Mouse (Mus musculus) kidney, adult 2 months (tissue): ENCODE measurements around the gene Bet1l. TPM values are rescaled to one million over a fixed set of nuclear protein-coding genes. Genes with fewer than 3 reads are reported as not detected.

Experiments used
- DNase-seq: peaks from one replicate; pipeline ENCODE4 v3.0.0; 2021
- H3K27ac ChIP-seq: fragments of 200-500 bp; 2 replicates; pipeline ENCODE4 v1.5.1; 2012; ENCODE audit warnings: low read depth, low read length, control low read depth, inconsistent platforms; ENCODE audit not compliant: insufficient read depth
- H3K27me3 ChIP-seq: fragments of 200-500 bp; replicated peaks from 2 replicates; pipeline ENCODE4 v1.6.1; 2012; ENCODE audit warnings: mild to moderate bottlenecking, moderate library complexity, low read length, inconsistent platforms; ENCODE audit not compliant: control insufficient read depth, insufficient read depth
- H3K36me3 ChIP-seq: fragments of 200-500 bp; 2 replicates; pipeline ENCODE4 v1.6.1; 2012; ENCODE audit warnings: mild to moderate bottlenecking, moderate library complexity, low read length, inconsistent platforms; ENCODE audit not compliant: control insufficient read depth, insufficient read depth
- H3K4me1 ChIP-seq: fragments of 200-500 bp; 2 replicates; pipeline ENCODE4 v1.6.1; 2011; ENCODE audit warnings: low read length; ENCODE audit not compliant: control insufficient read depth, insufficient read depth
- H3K4me3 ChIP-seq: fragments of 200-500 bp; 2 replicates; pipeline ENCODE4 v1.5.1; 2011; ENCODE audit warnings: mild to moderate bottlenecking, low read depth, low read length, control low read depth; ENCODE audit not compliant: insufficient read depth
- CTCF ChIP-seq: fragments of 200-500 bp; conservative IDR thresholded peaks from 2 replicates; pipeline ENCODE4 v1.5.1; 2011; ENCODE audit warnings: low read depth, mild to moderate bottlenecking, control low read depth, low read length, moderate library complexity, mixed read lengths; ENCODE audit not compliant: insufficient read depth, insufficient read length
- POLR2A ChIP-seq: fragments of 200-500 bp; IDR thresholded peaks from one replicate; pipeline ENCODE4 v1.6.1; 2011; ENCODE audit warnings: low read depth, low read length, control low read depth
- WGBS: fragments of 180-500 bp; shearing (Covaris S2); methylation state at CpG from one replicate; pipeline ENCODE4 v1.1.7; 2018; 5-methylcytosine and 5-hydroxymethylcytosine counted together
- polyA plus RNA-seq: library from polyadenylated mRNA; depleted of rRNA; stranded (reverse); fragments of >200 nt; gene quantifications from 2 replicates; pipeline ENCODE4 v1.2.3, GENCODE M21; 2012

Gene Bet1l
- polyA plus RNA-seq, 1 experiment = 26.3 TPM

- H3K4me1 ChIP-seq = peaks cover 5% of the 10 kb centered on the region; the same call in 1 of the 2 replicates
- TF ChIP-seq POLR2A (no peak), CTCF (no peak)
- WGBS = 90% methylated on average over 4 of the region's 4 CpGs
- no peaks in the 10 kb centered on the region for H3K27me3 ChIP-seq
- H3K36me3 ChIP-seq = no peaks in the 10 kb centered on the region
- H3K27ac ChIP-seq = no peak overlapping the region
- no peak for DNase-seq
- H3K4me3 ChIP-seq = no peak overlapping the region
Measured at GRCm38 (mm10) chr7:140851916-140852315, 5.5 kb downstream of the Bet1l start.

- Histone ChIP-seq H3K4me1 (no peaks in the 10 kb centered on the region; the same call in 1 of the 2 replicates), H3K27ac (no peak overlapping the region), H3K36me3 (no peaks in the 10 kb centered on the region), H3K4me3 (no peak overlapping the region), H3K27me3 (no peaks in the 10 kb centered on the region)
- TF ChIP-seq CTCF (no peak), POLR2A (no peak)
- DNase-seq = no peak
- 93% methylated on average over 10 of the region's 10 CpGs for WGBS
Measured at GRCm38 (mm10) chr7:140848591-140848990, 8.8 kb downstream of the Bet1l start.

GRCm38 (mm10) chr7:140847755-140848580 lies 9.4 kb downstream of the Bet1l start, which contains the start of gene Odf3:
Gene Odf3 (plus strand): TSS chr7:140847805.
- H3K36me3 ChIP-seq = no peaks in the 10 kb centered on the region
- WGBS = 56% methylated on average over 11 of the region's 11 CpGs
- H3K4me3 ChIP-seq = no peak within 1 kb of the TSS
- TF ChIP-seq POLR2A (no peak), CTCF (no peak)
- H3K27ac ChIP-seq = no peak within 1 kb of the TSS
- no peaks in the 10 kb centered on the region for H3K4me1 ChIP-seq
- no peaks in the 10 kb centered on the region for H3K27me3 ChIP-seq
- DNase-seq = peak; percentile 78

- no peak overlapping the region for H3K4me3 ChIP-seq
- WGBS = 84% methylated on average over 10 of the region's 10 CpGs
- H3K36me3 ChIP-seq = no peaks in the 10 kb centered on the region
- H3K27me3 ChIP-seq = no peaks in the 10 kb centered on the region
- DNase-seq = no peak
- no peak overlapping the region for H3K27ac ChIP-seq
- no peak for TF ChIP-seq POLR2A
- no peak for TF ChIP-seq CTCF
- no peaks in the 10 kb centered on the region for H3K4me1 ChIP-seq
Measured at GRCm38 (mm10) chr7:140846676-140847075, 10.7 kb downstream of the Bet1l start.

GRCm38 (mm10) chr7:140845683-140846082 lies 11.7 kb downstream of the Bet1l start:
- no peaks in the 10 kb centered on the region for H3K4me1 ChIP-seq
- no peak for DNase-seq
- H3K4me3 ChIP-seq = no peak overlapping the region
- H3K27ac ChIP-seq = no peak overlapping the region
- WGBS = 53% methylated on average over 4 of the region's 4 CpGs
- H3K27me3 ChIP-seq = no peaks in the 10 kb centered on the region
- TF ChIP-seq POLR2A = no peak
- 0 out of 2 replicates have a peak, but pooled peaks have one; percentile 10 for TF ChIP-seq CTCF
- H3K36me3 ChIP-seq = no peaks in the 10 kb centered on the region

- Histone ChIP-seq H3K4me1 (no peaks in the 10 kb centered on the region), H3K27me3 (no peaks in the 10 kb centered on the region), H3K27ac (no peak within 1 kb of the TSS), H3K36me3 (no peaks in the 10 kb centered on the region), H3K4me3 (no peak within 1 kb of the TSS)
- no peak for TF ChIP-seq POLR2A
- TF ChIP-seq CTCF = peak; percentile 96
- 29% methylated on average over 14 of the region's 14 CpGs for WGBS
- DNase-seq = peak; percentile 88
Measured at GRCm38 (mm10) chr7:140844905-140845665, 12.3 kb downstream of the Bet1l start, which contains the start of gene Scgb1c1. Gene Scgb1c1 (plus strand): TSS chr7:140845547.

- DNase-seq = no peak
- Histone ChIP-seq H3K4me1 (no peaks in the 10 kb centered on the region), H3K36me3 (no peaks in the 10 kb centered on the region), H3K27me3 (no peaks in the 10 kb centered on the region), H3K4me3 (no peak overlapping the region), H3K27ac (no peak overlapping the region)
- 77% methylated on average over 7 of the region's 7 CpGs for WGBS
- TF ChIP-seq POLR2A (no peak), CTCF (no peak)
Measured at GRCm38 (mm10) chr7:140843806-140844205, 13.6 kb downstream of the Bet1l start.
